Mouse (Mus musculus) spleen, embryonic (tissue): ENCODE results near the gene Amz2.

ENCODE experiments used
- CTCF ChIA-PET: fragments of 350-600 bp; sonication (Branson Sonifier 250); formaldehyde crosslinking; loops from one replicate; lab custom pipeline; 2022; lab: Charles Lee

The Amz2 gene

DNA sequence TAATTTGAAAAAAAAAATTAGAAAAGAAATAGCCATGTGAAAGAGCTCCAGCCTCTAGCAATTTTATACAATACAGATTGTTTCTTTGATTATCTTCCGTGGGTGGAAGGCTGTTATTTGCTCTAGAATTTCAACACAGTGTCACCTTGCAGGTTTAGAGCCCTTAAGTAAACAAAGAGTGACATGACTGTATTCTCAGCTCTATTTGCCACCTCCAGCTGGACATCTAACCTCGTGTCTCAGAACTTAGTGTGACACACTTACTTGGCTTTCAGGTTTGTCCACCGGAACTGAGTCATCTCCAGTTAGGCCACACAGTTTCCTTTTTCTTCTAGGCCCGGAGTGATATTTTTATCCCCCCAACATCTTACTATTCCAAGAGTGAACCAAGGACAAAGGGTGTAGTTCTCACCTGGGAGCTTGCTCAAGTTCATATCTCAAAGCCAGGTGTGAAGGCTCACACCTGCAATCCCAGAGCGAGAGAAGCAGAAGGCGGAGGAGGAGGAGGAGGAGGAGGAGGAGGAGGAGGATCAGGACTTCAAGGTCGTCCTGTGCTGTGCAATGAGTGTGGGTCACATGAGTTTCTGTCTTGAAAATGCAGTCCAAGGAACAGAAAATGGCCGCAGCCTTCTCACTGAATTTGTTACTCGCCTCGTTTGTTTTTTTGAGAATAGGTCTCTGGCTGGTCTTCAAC is 62.4 kb downstream of the Amz2 start:
- CTCF ChIA-PET = no interaction called here

- CTCF ChIA-PET = no interaction called here
These were observed 64.0 kb downstream of the Amz2 start for GRCm38 (mm10) chr11:109489763-109490162.

GRCm38 (mm10) chr11:109491844-109492243 is 66.1 kb downstream of the Amz2 start:
- CTCF ChIA-PET = no interaction called here

- CTCF ChIA-PET = interaction anchor here (0.5 to 0.6 kb wide), 2 partner anchors 61 to 182 kb away, joined by 3 to 5 read pairs; no protein-coding TSS in a partner anchor
These were observed 67.2 kb downstream of the Amz2 start for GRCm38 (mm10) chr11:109492847-109493464.

GRCm38 (mm10) chr11:109494890-109495770 is 69.4 kb downstream of the Amz2 start:
- CTCF ChIA-PET = interaction anchor here (0.6 kb wide), 2 partner anchors 64 to 244 kb away, joined by 5 to 6 read pairs; no protein-coding TSS in a partner anchor

- CTCF ChIA-PET = interaction anchor here (0.6 to 1.0 kb wide), 2 partner anchors 50 to 64 kb away, joined by 3 to 6 read pairs; no protein-coding TSS in a partner anchor
These were observed 70.2 kb downstream of the Amz2 start for GRCm38 (mm10) chr11:109495771-109496474.

DNA sequence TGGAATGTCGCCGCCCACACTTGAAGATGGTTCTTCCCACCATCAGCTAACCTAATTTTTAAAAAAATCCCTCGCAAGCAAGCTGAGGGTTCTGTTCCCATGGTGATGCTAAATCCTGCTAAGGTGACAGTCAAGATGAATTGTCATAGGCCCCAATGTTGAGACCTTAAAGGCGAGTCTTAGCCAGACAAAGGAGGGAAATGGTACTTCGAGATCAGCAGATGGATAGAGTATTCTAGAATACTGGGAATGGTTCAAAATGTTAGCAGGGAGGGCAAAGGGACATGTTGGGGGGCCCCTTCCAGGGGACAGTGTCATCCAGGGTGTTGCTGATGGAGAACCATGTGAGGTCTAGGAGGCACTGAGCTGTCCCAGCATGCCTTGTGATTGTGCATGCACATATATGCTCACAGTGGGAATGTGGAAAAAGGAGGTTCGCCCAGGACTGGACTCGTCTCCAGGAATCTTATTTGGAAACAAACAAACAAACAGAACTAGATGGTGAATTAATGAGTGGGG is 70.8 kb downstream of the Amz2 start:
- CTCF ChIA-PET = interaction anchor here (0.6 to 1.0 kb wide), 2 partner anchors 51 to 98 kb away, joined by 3 to 5 read pairs; no protein-coding TSS in a partner anchor

GRCm38 (mm10) chr11:109496996-109497714 is 71.4 kb downstream of the Amz2 start:
- CTCF ChIA-PET = interaction anchor here (0.6 to 1.0 kb wide), 3 partner anchors 27 to 99 kb away, joined by 3 to 19 read pairs (median 5); no protein-coding TSS in a partner anchor

DNA sequence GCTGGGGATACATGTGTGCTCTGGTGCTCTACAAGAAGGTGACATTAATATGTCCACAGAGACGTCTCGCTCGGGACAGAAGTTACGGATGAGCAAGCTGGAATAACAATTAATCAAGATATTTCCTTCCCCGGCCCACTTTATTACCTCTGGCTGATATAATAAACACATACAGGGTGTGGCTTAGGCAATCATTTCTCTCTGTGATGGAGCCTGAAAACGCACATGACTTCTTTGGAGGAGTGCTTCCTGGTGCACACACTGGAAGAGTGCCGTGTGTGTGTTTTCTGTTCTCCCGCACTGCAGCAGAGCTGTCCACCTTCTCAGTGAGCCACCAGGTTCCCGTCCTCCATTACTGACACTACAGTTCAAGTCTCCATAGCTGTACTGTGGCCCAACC is 72.2 kb downstream of the Amz2 start:
- CTCF ChIA-PET = no interaction called here

GRCm38 (mm10) chr11:109500206-109500605 is 74.5 kb downstream of the Amz2 start:
- CTCF ChIA-PET = no interaction called here
